Mouse (Mus musculus) heart, postnatal 0 days (tissue): ENCODE measurements around the gene Dock6.

Experiments used
- CTCF ChIP-seq: IDR thresholded peaks from 2 replicates; pipeline ENCODE4 v1.5.1; 2016; ENCODE audit warnings: antibody characterized with exemption, control low read depth, low read depth
- EP300 ChIP-seq: IDR thresholded peaks from 2 replicates; pipeline ENCODE4 v1.6.1; 2016; ENCODE audit warnings: antibody characterized with exemption, low read depth

- TF ChIP-seq EP300 = no peak
- no peak for TF ChIP-seq CTCF
Observed at GRCm38 (mm10) chr9:21857501-21857900, 5.1 kb upstream of the Dock6 start.
